Mouse (Mus musculus) cerebellum, adult 2 months (tissue): ENCODE measurements around the gene Hspb7. TPM values are rescaled to one million over a fixed set of nuclear protein-coding genes. Genes with fewer than 3 reads are reported as not detected.

Experiments
- DNase-seq, 2 experiments: peaks; one replicate each; pipeline ENCODE4 v3.0.0; 2021
- H3K27ac ChIP-seq: fragments of 200-500 bp; 2 replicates; pipeline ENCODE4 v1.5.1; 2012; ENCODE audit warnings: low read length, control low read depth, inconsistent platforms; ENCODE audit not compliant: insufficient read depth
- H3K27me3 ChIP-seq: fragments of 200-500 bp; 2 replicates; pipeline ENCODE4 v1.6.1; 2012; ENCODE audit warnings: inconsistent platforms, mild to moderate bottlenecking, low read length, moderate library complexity; ENCODE audit not compliant: control insufficient read depth, insufficient read depth
- H3K4me1 ChIP-seq: fragments of 200-500 bp; 2 replicates; pipeline ENCODE4 v1.6.1; 2011; ENCODE audit warnings: low read length; ENCODE audit not compliant: control insufficient read depth, insufficient read depth
- H3K4me3 ChIP-seq: fragments of 200-500 bp; replicated peaks from 2 replicates; pipeline ENCODE3; 2011; ENCODE audit warnings: mild to moderate bottlenecking, low read depth, low read length, control low read depth; ENCODE audit not compliant: insufficient read depth
- CTCF ChIP-seq: fragments of 200-500 bp; IDR thresholded peaks from 2 replicates; pipeline ENCODE4 v1.5.1; 2011; ENCODE audit warnings: low read depth, mild to moderate bottlenecking, control low read depth, low read length, moderate library complexity, borderline replicate concordance; ENCODE audit not compliant: insufficient read depth
- POLR2A ChIP-seq: fragments of 200-500 bp; IDR thresholded peaks from 2 replicates; pipeline ENCODE4 v1.6.1; 2011; ENCODE audit warnings: low read length, control low read depth, borderline replicate concordance; ENCODE audit not compliant: insufficient read depth
- WGBS: fragments of 180-500 bp; shearing (Covaris S2); methylation state at CpG from one replicate; pipeline ENCODE4 v1.1.7; 2018; 5-methylcytosine and 5-hydroxymethylcytosine counted together
- polyA plus RNA-seq: library from polyadenylated mRNA; depleted of rRNA; stranded (reverse); fragments of >200 nt; gene quantifications from 2 replicates; pipeline ENCODE4 v1.2.3, GENCODE M21; 2012

Gene Hspb7
- polyA plus RNA-seq, 1 experiment: 0.16 TPM

DNA sequence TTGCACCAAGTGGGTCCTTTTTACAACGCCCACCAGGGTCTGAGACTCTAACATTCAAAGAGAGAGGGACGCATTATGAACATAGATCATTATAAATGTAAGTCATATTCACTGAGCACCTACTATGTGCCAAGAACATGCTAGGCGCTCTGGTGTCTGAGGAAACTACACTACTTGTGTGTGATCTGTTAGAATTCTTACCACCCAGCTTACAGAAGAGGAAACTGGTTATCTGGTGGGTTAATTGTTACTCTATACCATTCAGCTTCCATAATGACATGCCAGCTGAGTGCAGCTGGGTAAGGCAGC lies 15.3 kb upstream of the Hspb7 start:
- no peak for DNase-seq

DNA sequence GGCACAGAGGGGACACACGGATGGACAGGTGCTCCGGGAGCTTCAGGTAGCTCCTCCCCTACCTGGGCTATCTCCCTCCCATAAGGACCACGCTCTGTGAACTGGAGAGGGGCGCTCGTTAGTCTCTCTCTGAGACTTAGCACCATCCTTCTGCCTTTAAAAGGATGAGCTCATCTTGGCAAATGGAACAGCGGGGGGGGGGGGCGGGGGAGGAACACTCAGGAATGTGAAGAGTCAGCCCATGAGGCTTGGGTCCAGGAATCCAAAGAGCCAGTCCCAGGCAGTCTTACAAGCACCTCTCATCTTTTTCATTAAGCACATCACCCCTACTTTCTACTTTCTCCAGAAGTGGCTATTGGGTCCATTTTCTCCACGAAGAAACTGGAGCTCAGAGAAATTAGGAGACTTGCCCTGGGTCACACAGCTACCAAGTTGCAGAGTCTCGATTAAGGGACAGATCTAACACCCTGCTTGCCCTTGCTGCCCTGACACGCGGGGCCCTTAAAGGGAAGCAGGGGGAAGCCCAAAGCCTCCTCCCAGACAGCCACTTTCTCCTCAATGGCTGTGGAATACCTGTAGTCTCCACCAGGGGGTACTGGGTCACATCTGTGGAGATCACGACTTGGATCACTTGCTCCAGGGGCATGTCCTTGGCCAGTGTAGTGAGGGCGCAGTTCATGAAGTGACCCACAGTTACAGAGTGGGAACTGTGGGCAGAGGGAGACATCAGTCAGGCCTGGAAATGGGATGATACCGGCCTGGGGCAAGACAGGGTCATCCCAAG lies 13.9 kb upstream of the Hspb7 start:
- Histone ChIP-seq H3K27ac (no peak overlapping the region), H3K4me1 (0 out of 2 replicates have a peak, but pooled peaks cover 2% of the 10 kb centered on the region), H3K4me3 (no peak overlapping the region), H3K27me3 (no peaks in the 10 kb centered on the region)
- 49% methylated on average over 14 of the region's 14 CpGs for WGBS
- no peak for TF ChIP-seq POLR2A
- peak; percentile 33; the same call in 1 of the 2 replicates for TF ChIP-seq CTCF
- no peak for DNase-seq

More for the DNA sequence above, 15.3 kb upstream of the Hspb7 start:
- TF ChIP-seq CTCF (no peak), POLR2A (no peak)
- Histone ChIP-seq H3K27me3 (no peaks in the 10 kb centered on the region), H3K4me3 (no peak overlapping the region), H3K27ac (no peak overlapping the region), H3K4me1 (0 out of 2 replicates have a peak, but pooled peaks cover 2% of the 10 kb centered on the region)
- WGBS: 80% methylated on average over 3 of the region's 3 CpGs

DNA sequence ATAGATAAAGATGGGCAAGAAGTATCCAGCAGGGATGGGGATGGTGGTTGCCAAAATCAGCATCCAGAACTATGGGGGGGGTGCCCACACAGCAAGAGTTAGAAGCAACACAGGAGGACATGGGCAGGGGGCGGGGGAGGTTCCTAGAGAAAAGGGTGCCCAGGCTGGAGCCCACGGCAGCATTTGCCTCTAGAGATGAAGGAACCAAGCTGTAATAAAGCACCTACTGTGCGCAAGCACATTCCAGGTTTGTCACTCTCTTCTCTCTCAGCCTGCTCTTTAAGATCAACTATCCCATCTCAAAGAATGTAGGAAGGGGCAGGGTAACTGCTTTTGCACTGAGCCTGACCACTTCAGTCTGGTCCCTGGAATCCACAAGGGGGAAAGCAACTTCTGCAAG lies 12.0 kb upstream of the Hspb7 start:
- H3K27me3 ChIP-seq: no peaks in the 10 kb centered on the region
- TF ChIP-seq CTCF: no peak
- no peak for TF ChIP-seq POLR2A
- H3K4me3 ChIP-seq: no peak overlapping the region
- no peak overlapping the region for H3K27ac ChIP-seq
- no peak for DNase-seq
- H3K4me1 ChIP-seq: 0 out of 2 replicates have a peak, but pooled peaks cover 2% of the 10 kb centered on the region
- 93% methylated on average over 3 of the region's 3 CpGs for whole genome bisulfite sequencing

DNA sequence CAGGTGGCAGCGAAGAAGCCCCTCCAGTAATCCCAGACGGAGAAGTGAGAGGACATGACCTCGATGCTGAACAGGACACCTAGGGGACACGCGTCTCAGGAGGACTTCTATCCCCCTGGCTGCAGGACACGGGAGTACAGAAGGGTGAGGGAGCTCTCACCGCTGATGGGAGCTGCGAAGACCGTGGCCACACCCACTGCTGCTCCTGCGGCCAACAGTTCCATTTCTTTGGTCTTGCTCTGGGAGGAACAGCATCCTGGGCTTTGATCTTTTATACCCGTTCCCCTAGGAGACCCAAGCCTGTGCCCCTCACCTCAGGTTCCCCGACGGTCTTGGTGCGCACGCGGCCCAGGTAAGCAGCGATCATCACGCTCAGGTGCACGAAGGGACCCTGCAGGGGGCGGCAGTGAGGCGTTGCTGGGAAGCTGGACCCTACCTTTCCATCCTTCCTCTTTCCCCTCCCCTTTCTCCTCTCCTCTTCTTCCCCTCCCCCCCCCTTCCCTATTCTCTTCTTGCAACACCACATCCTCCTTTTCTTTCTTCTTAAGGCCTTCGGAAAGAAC lies 9.1 kb upstream of the Hspb7 start:
- Histone ChIP-seq H3K4me3 (no peak overlapping the region), H3K4me1 (no peaks in the 10 kb centered on the region), H3K27ac (no peak overlapping the region), H3K27me3 (no peaks in the 10 kb centered on the region)
- DNase-seq: no peak
- 26% methylated on average over 22 of the region's 22 CpGs for WGBS
- TF ChIP-seq POLR2A (no peak), CTCF (peak; percentile 19; the same call in 1 of the 2 replicates)

DNA sequence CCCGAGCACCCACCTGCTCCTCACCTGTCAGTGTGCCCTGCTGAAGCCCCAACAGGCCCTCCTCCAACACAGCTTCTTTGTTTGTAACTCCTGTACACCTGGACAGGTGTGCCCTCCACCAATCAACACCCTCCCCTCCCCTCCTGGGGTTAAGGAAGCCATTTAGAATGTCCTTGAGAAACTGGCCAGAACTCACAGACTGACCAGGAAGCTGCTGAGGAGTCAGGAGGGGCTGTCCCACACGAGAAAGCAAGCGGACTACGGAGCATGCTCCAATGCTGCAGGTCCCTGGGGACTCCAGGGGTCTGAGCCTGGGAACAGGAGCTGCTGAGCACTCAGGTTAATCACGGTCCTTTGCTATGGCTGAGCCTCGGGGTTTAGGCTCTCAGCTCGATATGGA lies 4.7 kb upstream of the Hspb7 start, which contains the start of gene Clcnkb:
Gene Clcnkb (minus strand): TSS at position 91 of the 400 bp plus-strand sequence.
- no peak within 1 kb of the TSS for H3K4me3 ChIP-seq
- H3K27ac ChIP-seq: no peak within 1 kb of the TSS
- no peaks in the 10 kb centered on the region for H3K4me1 ChIP-seq
- 55% methylated on average over 7 of the region's 7 CpGs for WGBS
- no peak for DNase-seq
- no peak for TF ChIP-seq CTCF
- no peak for TF ChIP-seq POLR2A
- H3K27me3 ChIP-seq: no peaks in the 10 kb centered on the region

DNA sequence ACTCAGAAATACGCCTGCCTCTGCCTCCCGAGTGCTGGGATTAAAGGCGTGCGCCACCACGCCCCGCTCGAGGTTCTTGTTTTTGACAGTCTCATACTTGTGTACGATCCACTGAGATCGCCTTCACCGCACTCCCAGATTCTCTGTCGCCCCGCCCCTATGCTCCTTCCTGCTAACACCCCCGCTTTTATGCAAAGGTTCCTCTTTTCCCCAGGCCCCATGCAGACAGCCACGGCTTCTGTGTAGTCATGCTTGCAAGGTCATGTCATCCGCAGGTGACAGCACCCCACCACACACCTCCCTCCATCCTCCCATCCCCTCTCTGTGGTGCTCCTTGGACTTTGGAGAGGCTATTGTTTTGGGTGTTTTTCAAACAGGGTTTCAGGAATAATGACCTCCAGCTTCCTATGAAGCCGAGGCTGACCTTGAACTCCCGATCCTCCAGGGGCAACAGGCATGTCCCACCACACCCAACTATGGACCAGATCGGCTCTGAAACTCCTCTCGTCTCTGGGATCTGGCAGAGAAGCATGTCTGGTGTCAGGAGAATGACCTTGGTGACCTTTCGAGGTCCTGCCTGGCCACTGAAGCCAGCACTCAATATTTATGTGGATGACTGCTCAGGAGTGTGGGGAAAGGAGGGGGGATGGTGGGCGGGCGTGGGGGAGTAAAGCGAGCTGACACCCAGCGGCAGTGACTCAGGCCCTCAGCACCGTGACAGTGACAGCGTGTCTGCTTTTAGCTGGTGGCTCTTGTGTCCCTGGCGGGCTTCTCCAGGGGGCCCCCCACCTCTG lies 984 bp upstream of the Hspb7 start:
- Histone ChIP-seq H3K27ac (no peak overlapping the region), H3K27me3 (no peaks in the 10 kb centered on the region), H3K4me1 (peaks cover 9% of the 10 kb centered on the region), H3K4me3 (no peak overlapping the region)
- DNase-seq: no peak
- TF ChIP-seq CTCF (no peak), POLR2A (no peak)
- 81% methylated on average over 27 of the region's 27 CpGs for WGBS

DNA sequence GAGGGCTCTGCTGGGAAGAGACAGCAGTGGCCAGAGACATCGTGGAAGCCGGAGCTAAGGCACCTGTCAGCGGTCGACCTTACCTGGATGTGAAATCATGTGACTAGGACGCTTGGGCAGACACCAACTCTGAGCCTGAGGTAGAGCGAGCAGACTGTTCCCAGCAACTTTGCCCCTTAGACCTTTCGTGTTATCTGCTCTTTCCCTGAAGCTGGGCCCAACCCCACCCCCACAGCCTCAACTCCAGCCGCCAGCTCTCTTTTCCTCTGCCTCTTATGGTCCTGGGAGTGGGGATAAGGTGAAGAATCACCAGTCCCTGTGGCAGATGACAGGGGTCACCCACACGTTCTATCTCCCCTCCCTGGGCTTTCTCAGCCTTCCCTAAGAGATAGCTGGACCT lies 307 bp downstream of the Hspb7 start:
- 85% methylated on average over 9 of the region's 9 CpGs for WGBS
- H3K4me3 ChIP-seq: no peak overlapping the region
- peaks cover 9% of the 10 kb centered on the region for H3K4me1 ChIP-seq
- no peak overlapping the region for H3K27ac ChIP-seq
- TF ChIP-seq CTCF (no peak), POLR2A (no peak)
- no peak for DNase-seq
- no peaks in the 10 kb centered on the region for H3K27me3 ChIP-seq
